Mouse (Mus musculus) embryo, embryonic 10.5 days (tissue): ENCODE data around the gene Runx2.
A peak's percentile ranks its signal among the peaks of the same experiment; 100 is the strongest.

Experiments used
- DNase-seq: peaks from one replicate; pipeline ENCODE4 v3.0.0-alpha.2; 2015; ENCODE audit warnings: low spot score

The Runx2 gene

GRCm38 (mm10) chr17:44618691-44619090 lies 195.9 kb downstream of the Runx2 start:
- DNase-seq = peak; percentile 62

- peak; percentile 70 for DNase-seq
Observed at GRCm38 (mm10) chr17:44618175-44618574, 196.4 kb downstream of the Runx2 start.

GRCm38 (mm10) chr17:44617741-44618140 lies 196.9 kb downstream of the Runx2 start:
- DNase-seq = no peak

- DNase-seq = peak; percentile 32
Observed at GRCm38 (mm10) chr17:44613716-44614715, 200.6 kb downstream of the Runx2 start.

GRCm38 (mm10) chr17:44612641-44613040 lies 202.0 kb downstream of the Runx2 start:
- DNase-seq = peak; percentile 58

GRCm38 (mm10) chr17:44612002-44612401 lies 202.6 kb downstream of the Runx2 start:
- no peak for DNase-seq

- no peak for DNase-seq
Observed at GRCm38 (mm10) chr17:44611543-44611942, 203.1 kb downstream of the Runx2 start.

- DNase-seq = no peak
Observed at GRCm38 (mm10) chr17:44610828-44611227, 203.8 kb downstream of the Runx2 start.

- no peak for DNase-seq
Observed at GRCm38 (mm10) chr17:44609897-44610641, 204.5 kb downstream of the Runx2 start.

- DNase-seq = no peak
Observed at GRCm38 (mm10) chr17:44609356-44609755, 205.2 kb downstream of the Runx2 start.

GRCm38 (mm10) chr17:44608907-44609306 lies 205.7 kb downstream of the Runx2 start:
- DNase-seq = no peak

- no peak for DNase-seq
Observed at GRCm38 (mm10) chr17:44607383-44607782, 207.2 kb downstream of the Runx2 start.

- no peak for DNase-seq
Observed at GRCm38 (mm10) chr17:44606245-44606644, 208.4 kb downstream of the Runx2 start.

- DNase-seq = no peak
Observed at GRCm38 (mm10) chr17:44605749-44606148, 208.8 kb downstream of the Runx2 start.

GRCm38 (mm10) chr17:44603170-44603569 lies 211.4 kb downstream of the Runx2 start:
- no peak for DNase-seq

- DNase-seq = no peak
Observed at GRCm38 (mm10) chr17:44601317-44602021, 213.1 kb downstream of the Runx2 start.

GRCm38 (mm10) chr17:44599856-44600255 lies 214.7 kb downstream of the Runx2 start:
- DNase-seq = no peak

- DNase-seq = no peak
Observed at GRCm38 (mm10) chr17:44599132-44599531, 215.5 kb downstream of the Runx2 start.

- no peak for DNase-seq
Observed at GRCm38 (mm10) chr17:44597918-44598504, 216.6 kb downstream of the Runx2 start.

- DNase-seq = no peak
Observed at GRCm38 (mm10) chr17:44592737-44593090, 221.9 kb downstream of the Runx2 start.

GRCm38 (mm10) chr17:44592067-44592736 lies 222.4 kb downstream of the Runx2 start:
- DNase-seq = no peak
